Mouse (Mus musculus): ENCODE data around the gene Psmc5. TPM values are rescaled to one million over a fixed set of nuclear protein-coding genes. Genes with fewer than 3 reads are reported as not detected.

Gene Psmc5
- polyA plus RNA-seq, 1 experiment from 2014 or later, result 250 TPM

DNA sequence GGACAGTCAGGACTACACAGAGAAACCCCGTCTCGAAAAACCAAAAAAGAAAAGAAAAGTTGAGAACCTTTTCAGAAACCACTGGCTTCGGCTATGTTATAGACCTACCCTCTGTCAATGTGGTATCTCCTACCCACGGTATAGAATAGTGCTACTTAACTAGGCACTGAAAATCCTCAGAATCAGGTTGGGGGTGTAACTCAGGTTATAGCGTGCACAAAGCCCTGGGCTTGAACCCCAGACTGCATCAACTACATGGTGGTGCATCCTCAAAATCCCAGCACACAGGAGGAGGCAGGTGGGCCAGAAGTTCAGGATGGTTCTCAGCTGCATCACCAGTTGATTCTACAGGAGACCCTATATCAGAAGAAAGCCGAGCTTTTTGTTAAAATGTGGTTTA, 17.9 kb downstream of the Psmc5 start:
- Histone ChIP-seq H3K9ac (ENCODE audit: low read length) (no peak overlapping the region), H3K9me3 (ENCODE audit: control insufficient read depth, low read length) (no peaks in the 10 kb centered on the region), H3K27ac (ENCODE audit: low read length) (peak overlapping the region; percentile 92), H3K4me2 (ENCODE audit: low read depth, low read length) (peak overlapping the region; percentile 79), H3K36me3 (ENCODE audit: control insufficient read depth, insufficient read depth, low read length) (no peaks in the 10 kb centered on the region), H3K27me3 (ENCODE audit: control insufficient read depth, insufficient read depth, low read depth, low read length) (no peaks in the 10 kb centered on the region), H3K4me3 (ENCODE audit: low read length) (peak overlapping the region; percentile 92), H3K4me1 (replicated peaks; ENCODE audit: control insufficient read depth, insufficient read depth, low read length) (peaks cover 40% of the 10 kb centered on the region)
- ATAC-seq (ENCODE audit: low read depth), result no peak
- WGBS, result 92% methylated on average over 6 of the region's 6 CpGs

DNA sequence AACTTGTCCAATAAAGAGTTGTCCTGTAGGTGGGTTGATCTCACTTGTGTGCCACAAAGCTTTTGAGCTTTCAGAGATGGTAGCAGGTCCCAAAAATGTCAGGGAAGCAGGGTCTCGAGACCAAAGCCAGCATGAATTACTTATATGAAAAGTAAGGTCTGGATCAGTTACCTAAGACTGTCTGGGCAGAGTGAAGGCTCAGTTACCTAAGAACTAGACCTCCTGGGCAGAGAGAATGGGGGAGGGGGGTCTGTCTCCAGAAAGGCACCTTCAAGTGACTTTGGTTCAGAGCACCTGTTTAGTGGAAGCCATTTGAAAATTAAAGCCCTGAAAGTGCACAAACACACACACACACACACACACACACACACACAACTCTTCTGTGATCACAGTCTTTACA, 18.4 kb downstream of the Psmc5 start:
- no peak for ATAC-seq (ENCODE audit: low read depth)
- Histone ChIP-seq H3K9me3 (ENCODE audit: control insufficient read depth, low read length) (no peaks in the 10 kb centered on the region), H3K4me2 (ENCODE audit: low read depth, low read length) (no peak overlapping the region), H3K36me3 (ENCODE audit: control insufficient read depth, insufficient read depth, low read length) (no peaks in the 10 kb centered on the region), H3K9ac (ENCODE audit: low read length) (no peak overlapping the region), H3K27me3 (ENCODE audit: control insufficient read depth, insufficient read depth, low read depth, low read length) (no peaks in the 10 kb centered on the region), H3K27ac (ENCODE audit: low read length) (peak overlapping the region; percentile 92), H3K4me1 (replicated peaks; ENCODE audit: control insufficient read depth, insufficient read depth, low read length) (peaks cover 35% of the 10 kb centered on the region), H3K4me3 (ENCODE audit: low read length) (no peak overlapping the region)
- WGBS, result 84% methylated on average over 1 of the region's 1 CpGs

GRCm38 (mm10) chr11:106274971-106275411, 19.0 kb downstream of the Psmc5 start:
- peak overlapping the region; percentile 92 for H3K27ac ChIP-seq (ENCODE audit: low read length)
- 40% methylated on average over 7 of the region's 7 CpGs for WGBS
- no peaks in the 10 kb centered on the region for H3K9me3 ChIP-seq (ENCODE audit: control insufficient read depth, low read length)
- no peaks in the 10 kb centered on the region for H3K27me3 ChIP-seq (ENCODE audit: control insufficient read depth, insufficient read depth, low read depth, low read length)
- H3K4me2 ChIP-seq (ENCODE audit: low read depth, low read length), result no peak overlapping the region
- H3K4me3 ChIP-seq (ENCODE audit: low read length), result no peak overlapping the region
- no peaks in the 10 kb centered on the region for H3K36me3 ChIP-seq (ENCODE audit: control insufficient read depth, insufficient read depth, low read length)
- peak; percentile 48 for ATAC-seq (ENCODE audit: low read depth)
- no peak overlapping the region for H3K9ac ChIP-seq (ENCODE audit: low read length)
- H3K4me1 ChIP-seq (replicated peaks; ENCODE audit: control insufficient read depth, insufficient read depth, low read length), result peaks cover 34% of the 10 kb centered on the region

DNA sequence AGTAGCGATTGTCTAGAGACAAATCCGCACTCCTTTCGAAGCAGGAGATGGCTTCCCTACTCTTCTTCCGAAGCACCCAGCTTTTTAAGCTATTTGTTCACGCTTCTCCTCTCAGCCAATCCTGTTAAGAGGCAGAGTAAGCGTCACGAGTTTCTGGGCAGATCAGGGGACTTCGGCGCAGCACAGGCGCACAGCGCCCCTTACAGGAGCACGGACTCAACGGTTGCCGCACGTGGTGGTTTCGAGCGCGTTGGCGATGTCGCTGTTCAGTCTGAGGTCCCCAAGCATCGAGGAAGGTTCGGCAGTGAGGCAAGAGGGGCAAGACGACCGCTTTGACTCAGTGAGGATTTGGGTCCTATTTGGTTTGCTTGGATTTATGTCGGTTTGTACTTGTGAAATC, 20.5 kb downstream of the Psmc5 start, which contains the start of gene Tcam1:
Gene Tcam1, plus strand, starts transcription at position 219 of the 400 bp plus-strand sequence.
- WGBS, result 6% methylated on average over 25 of the region's 25 CpGs
- Histone ChIP-seq H3K27me3 (ENCODE audit: control insufficient read depth, insufficient read depth, low read depth, low read length) (no peaks in the 10 kb centered on the region), H3K27ac (ENCODE audit: low read length) (peak within 1 kb of the TSS; percentile 92), H3K4me1 (replicated peaks; ENCODE audit: control insufficient read depth, insufficient read depth, low read length) (peaks cover 21% of the 10 kb centered on the region), H3K36me3 (ENCODE audit: control insufficient read depth, insufficient read depth, low read length) (no peaks in the 10 kb centered on the region), H3K4me2 (ENCODE audit: low read depth, low read length) (peak within 1 kb of the TSS; percentile 48), H3K9me3 (ENCODE audit: control insufficient read depth, low read length) (no peaks in the 10 kb centered on the region), H3K9ac (ENCODE audit: low read length) (0 out of 2 replicates have a peak within 1 kb of the TSS, but pooled peaks have one; percentile 8), H3K4me3 (ENCODE audit: low read length) (peak within 1 kb of the TSS; percentile 21)
- ATAC-seq (ENCODE audit: low read depth), result no peak; the same call in 1 of the 2 replicates

DNA sequence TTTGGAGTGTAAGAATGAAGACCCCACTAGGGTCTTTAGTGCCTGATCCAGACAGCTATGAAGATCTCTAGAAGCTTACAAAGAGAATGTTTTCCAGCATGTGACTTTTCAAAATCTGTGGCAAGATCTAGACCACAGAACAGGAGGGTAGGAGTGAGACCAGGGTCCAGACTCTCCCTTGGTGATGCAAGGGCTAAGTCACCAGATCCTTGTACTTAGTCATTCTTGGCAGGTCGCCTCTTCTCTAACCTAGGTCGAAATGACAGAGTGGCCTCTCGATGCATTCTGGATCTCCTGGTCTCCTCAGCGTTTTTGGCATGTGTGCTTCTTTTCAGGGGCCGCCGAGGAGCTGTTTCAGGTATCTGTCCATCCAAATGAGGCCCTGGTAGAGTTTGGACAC, 26.5 kb downstream of the Psmc5 start:
- H3K36me3 ChIP-seq (ENCODE audit: control insufficient read depth, insufficient read depth, low read length), result no peaks in the 10 kb centered on the region
- no peaks in the 10 kb centered on the region for H3K27me3 ChIP-seq (ENCODE audit: control insufficient read depth, insufficient read depth, low read depth, low read length)
- WGBS, result 73% methylated on average over 6 of the region's 6 CpGs
- H3K4me2 ChIP-seq (ENCODE audit: low read depth, low read length), result no peak overlapping the region
- 0 out of 2 replicates have a peak, but pooled peaks cover 4% of the 10 kb centered on the region for H3K4me1 ChIP-seq (replicated peaks; ENCODE audit: control insufficient read depth, insufficient read depth, low read length)
- no peak overlapping the region for H3K27ac ChIP-seq (ENCODE audit: low read length)
- no peak overlapping the region for H3K4me3 ChIP-seq (ENCODE audit: low read length)
- ATAC-seq (ENCODE audit: low read depth), result no peak
- no peak overlapping the region for H3K9ac ChIP-seq (ENCODE audit: low read length)
- no peaks in the 10 kb centered on the region for H3K9me3 ChIP-seq (ENCODE audit: control insufficient read depth, low read length)

GRCm38 (mm10) chr11:106283371-106283770, 27.4 kb downstream of the Psmc5 start:
- no peak for ATAC-seq (ENCODE audit: low read depth)
- Histone ChIP-seq H3K4me1 (replicated peaks; ENCODE audit: control insufficient read depth, insufficient read depth, low read length) (0 out of 2 replicates have a peak, but pooled peaks cover 4% of the 10 kb centered on the region), H3K9ac (ENCODE audit: low read length) (no peak overlapping the region), H3K4me2 (ENCODE audit: low read depth, low read length) (no peak overlapping the region), H3K4me3 (ENCODE audit: low read length) (no peak overlapping the region), H3K27ac (ENCODE audit: low read length) (no peak overlapping the region), H3K9me3 (ENCODE audit: control insufficient read depth, low read length) (no peaks in the 10 kb centered on the region), H3K36me3 (ENCODE audit: control insufficient read depth, insufficient read depth, low read length) (no peaks in the 10 kb centered on the region), H3K27me3 (ENCODE audit: control insufficient read depth, insufficient read depth, low read depth, low read length) (no peaks in the 10 kb centered on the region)
- WGBS, result 72% methylated on average over 4 of the region's 4 CpGs

- ATAC-seq (ENCODE audit: low read depth), result no peak
- H3K4me1 ChIP-seq (replicated peaks; ENCODE audit: control insufficient read depth, insufficient read depth, low read length), result 0 out of 2 replicates have a peak, but pooled peaks cover 4% of the 10 kb centered on the region
- H3K36me3 ChIP-seq (ENCODE audit: control insufficient read depth, insufficient read depth, low read length), result no peaks in the 10 kb centered on the region
- no peaks in the 10 kb centered on the region for H3K9me3 ChIP-seq (ENCODE audit: control insufficient read depth, low read length)
- H3K9ac ChIP-seq (ENCODE audit: low read length), result no peak overlapping the region
- H3K27ac ChIP-seq (ENCODE audit: low read length), result no peak overlapping the region
- 47% methylated on average over 8 of the region's 8 CpGs for WGBS
- H3K27me3 ChIP-seq (ENCODE audit: control insufficient read depth, insufficient read depth, low read depth, low read length), result no peaks in the 10 kb centered on the region
- no peak overlapping the region for H3K4me3 ChIP-seq (ENCODE audit: low read length)
- no peak overlapping the region for H3K4me2 ChIP-seq (ENCODE audit: low read depth, low read length)
Observed at GRCm38 (mm10) chr11:106284126-106284525, 28.2 kb downstream of the Psmc5 start.

GRCm38 (mm10) chr11:106286206-106286605, 30.3 kb downstream of the Psmc5 start:
- H3K4me3 ChIP-seq (ENCODE audit: low read length), result no peak overlapping the region
- 84% methylated on average over 7 of the region's 7 CpGs for WGBS
- 0 out of 2 replicates have a peak, but pooled peaks cover 4% of the 10 kb centered on the region for H3K4me1 ChIP-seq (replicated peaks; ENCODE audit: control insufficient read depth, insufficient read depth, low read length)
- no peaks in the 10 kb centered on the region for H3K9me3 ChIP-seq (ENCODE audit: control insufficient read depth, low read length)
- H3K9ac ChIP-seq (ENCODE audit: low read length), result no peak overlapping the region
- no peak overlapping the region for H3K27ac ChIP-seq (ENCODE audit: low read length)
- H3K36me3 ChIP-seq (ENCODE audit: control insufficient read depth, insufficient read depth, low read length), result no peaks in the 10 kb centered on the region
- H3K4me2 ChIP-seq (ENCODE audit: low read depth, low read length), result no peak overlapping the region
- no peaks in the 10 kb centered on the region for H3K27me3 ChIP-seq (ENCODE audit: control insufficient read depth, insufficient read depth, low read depth, low read length)
- no peak for ATAC-seq (ENCODE audit: low read depth)

- Histone ChIP-seq H3K4me3 (ENCODE audit: low read length) (no peak overlapping the region), H3K9ac (ENCODE audit: low read length) (no peak overlapping the region; the same call in 1 of the 2 replicates), H3K4me2 (ENCODE audit: low read depth, low read length) (no peak overlapping the region), H3K9me3 (ENCODE audit: control insufficient read depth, low read length) (no peaks in the 10 kb centered on the region), H3K36me3 (ENCODE audit: control insufficient read depth, insufficient read depth, low read length) (no peaks in the 10 kb centered on the region), H3K27me3 (ENCODE audit: control insufficient read depth, insufficient read depth, low read depth, low read length) (no peaks in the 10 kb centered on the region), H3K27ac (ENCODE audit: low read length) (no peak overlapping the region), H3K4me1 (replicated peaks; ENCODE audit: control insufficient read depth, insufficient read depth, low read length) (0 out of 2 replicates have a peak, but pooled peaks cover 4% of the 10 kb centered on the region)
- 47% methylated on average over 11 of the region's 11 CpGs for WGBS
- no peak for ATAC-seq (ENCODE audit: low read depth)
Observed at GRCm38 (mm10) chr11:106286987-106287386, 31.0 kb downstream of the Psmc5 start.

Data from lung, embryonic 16.5 days (tissue).